Mouse (Mus musculus): ENCODE data around the gene Crip3. TPM values are rescaled to one million over a fixed set of nuclear protein-coding genes. Genes with fewer than 3 reads are reported as not detected.

Gene Crip3
- 1.2 TPM for polyA plus RNA-seq (2014; fragmentation: Illumina TruSeq; extraction: RNeasy Lipid Tissue Mini Kit (QIAGEN cat#74804); ENCODE audit: low read depth, low replicate concordance)

DNA sequence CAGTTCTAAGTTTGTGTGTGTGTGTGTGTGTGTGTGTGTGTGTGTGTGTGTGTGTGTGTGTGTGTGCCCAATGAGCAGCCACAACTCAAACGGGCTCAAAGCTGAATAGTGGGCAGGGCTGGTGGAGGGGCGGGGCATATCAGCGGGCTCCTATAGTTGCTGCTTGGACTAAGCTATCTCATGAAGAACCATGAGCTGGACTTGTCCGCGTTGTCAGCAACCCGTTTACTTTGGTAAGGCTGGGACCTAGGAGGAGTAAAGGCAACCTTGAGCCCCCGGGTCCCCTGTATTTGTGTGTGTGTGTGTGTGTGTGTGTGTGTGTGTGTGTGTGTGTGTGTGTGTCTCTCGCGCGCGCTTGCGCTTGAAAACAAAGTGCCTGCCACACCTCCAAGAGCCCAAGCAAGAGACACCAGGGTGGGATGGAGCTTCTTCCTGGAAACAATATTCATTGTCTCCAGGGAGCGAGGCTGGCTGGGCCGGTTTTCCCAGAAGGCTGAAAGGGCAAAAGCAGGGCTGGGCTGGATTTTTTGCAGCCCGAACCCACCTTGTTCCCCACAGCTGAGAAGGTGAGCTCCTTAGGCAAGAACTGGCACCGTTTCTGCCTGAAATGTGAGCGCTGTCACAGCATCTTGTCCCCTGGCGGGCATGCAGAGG lies at the start of gene Crip3:
Gene Crip3 (plus strand): TSS at position 166 of the 654 bp plus-strand sequence.

DNA sequence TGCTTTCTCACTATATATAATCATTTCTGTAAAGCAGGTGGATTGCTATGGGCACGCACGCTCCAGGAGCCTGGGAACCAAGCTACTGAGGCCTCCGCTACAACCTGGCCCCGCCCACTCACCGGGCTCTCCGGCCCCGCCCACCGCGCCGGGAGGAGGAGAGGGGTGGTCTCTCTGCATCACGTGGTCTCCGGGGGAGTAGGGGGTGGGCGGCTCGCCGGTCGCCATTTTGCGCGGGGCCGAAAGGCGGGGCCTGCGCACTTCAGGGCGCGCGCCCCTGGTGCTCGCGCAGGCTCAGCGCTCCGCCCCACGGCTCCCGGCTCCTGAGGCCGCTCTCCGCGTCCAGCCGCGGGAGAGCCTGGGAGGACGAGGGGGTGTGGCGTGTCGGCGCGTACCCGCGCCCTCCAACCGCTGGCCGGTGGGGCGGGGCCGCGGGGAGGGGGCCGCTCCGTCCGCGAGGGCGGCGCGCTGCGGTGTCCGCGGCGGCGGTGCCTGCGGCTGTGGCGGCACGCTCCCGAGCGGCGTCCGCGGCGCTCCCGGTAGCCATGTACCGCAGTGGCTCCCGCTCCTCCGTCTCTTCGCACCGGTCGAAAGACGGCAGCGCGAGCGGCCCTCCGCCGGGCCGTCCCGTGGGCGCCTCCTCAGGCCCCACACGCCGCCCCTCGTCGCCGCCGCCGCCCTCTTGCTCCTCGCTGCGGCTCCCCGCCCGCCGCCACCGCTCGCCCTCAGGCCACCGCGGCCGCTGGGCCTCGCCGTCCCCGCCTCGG lies 45.2 kb upstream of the Crip3 start, which contains the start of gene Zfp318:
Gene Zfp318 (plus strand): TSS at position 438 of the 767 bp plus-strand sequence.

DNA sequence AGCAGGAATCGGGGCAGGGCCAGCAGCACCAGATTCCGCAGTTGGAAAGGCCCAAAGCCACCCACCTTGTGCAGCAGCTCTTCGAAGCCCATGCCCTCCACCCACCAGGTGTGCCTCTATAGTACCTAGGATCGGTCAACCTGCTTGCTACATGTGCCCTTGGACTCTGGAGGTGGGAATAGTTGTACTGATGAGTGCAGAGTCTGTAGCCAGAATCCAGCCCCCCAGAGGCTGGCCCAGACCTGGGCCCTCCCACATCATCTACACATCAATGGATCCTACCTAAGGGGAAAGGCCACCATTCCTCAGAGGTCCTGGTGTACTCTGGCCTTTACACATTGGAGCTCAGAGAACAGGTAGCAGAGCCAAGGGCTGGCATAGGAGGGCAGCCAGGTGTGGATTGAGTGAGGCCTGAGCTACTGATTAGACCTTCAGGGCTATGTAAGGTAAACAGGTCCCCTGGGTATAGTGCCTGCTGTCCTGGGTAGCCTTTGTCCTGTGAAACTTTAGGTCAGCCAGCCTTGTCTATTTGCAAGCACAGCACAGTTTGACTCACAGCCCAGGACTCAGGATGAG lies 9.7 kb downstream of the Crip3 start, which contains the start of gene Slc22a7:
Gene Slc22a7 (minus strand): TSS at position 160 of the 576 bp plus-strand sequence.

Other genes starting within 250 kb of the Crip3 start
- 7.0 TPM for gene Polh, start 226.3 kb upstream of the Crip3 start, polyA plus RNA-seq (2014; fragmentation: Illumina TruSeq; extraction: RNeasy Lipid Tissue Mini Kit (QIAGEN cat#74804); ENCODE audit: low read depth, low replicate concordance)
- 38.0 TPM for gene Xpo5, start 226.1 kb upstream of the Crip3 start, polyA plus RNA-seq (2014; fragmentation: Illumina TruSeq; extraction: RNeasy Lipid Tissue Mini Kit (QIAGEN cat#74804); ENCODE audit: low read depth, low replicate concordance)
- gene Polr1c, start 180.9 kb upstream of the Crip3 start, polyA plus RNA-seq (2014; fragmentation: Illumina TruSeq; extraction: RNeasy Lipid Tissue Mini Kit (QIAGEN cat#74804); ENCODE audit: low read depth, low replicate concordance): 43.5 TPM
- 74.0 TPM for gene Yipf3, start 180.8 kb upstream of the Crip3 start, polyA plus RNA-seq (2014; fragmentation: Illumina TruSeq; extraction: RNeasy Lipid Tissue Mini Kit (QIAGEN cat#74804); ENCODE audit: low read depth, low replicate concordance)
- 2.0 TPM for gene Lrrc73, start 175.4 kb upstream of the Crip3 start, polyA plus RNA-seq (2014; fragmentation: Illumina TruSeq; extraction: RNeasy Lipid Tissue Mini Kit (QIAGEN cat#74804); ENCODE audit: low read depth, low replicate concordance)
- gene Tjap1, start 145.9 kb upstream of the Crip3 start, polyA plus RNA-seq (2014; fragmentation: Illumina TruSeq; extraction: RNeasy Lipid Tissue Mini Kit (QIAGEN cat#74804); ENCODE audit: low read depth, low replicate concordance): 23.2 TPM
- gene Dlk2, start 131.5 kb upstream of the Crip3 start, polyA plus RNA-seq (2014; fragmentation: Illumina TruSeq; extraction: RNeasy Lipid Tissue Mini Kit (QIAGEN cat#74804); ENCODE audit: low read depth, low replicate concordance): 2.8 TPM
- gene Abcc10, start 100.6 kb upstream of the Crip3 start, polyA plus RNA-seq (2014; fragmentation: Illumina TruSeq; extraction: RNeasy Lipid Tissue Mini Kit (QIAGEN cat#74804); ENCODE audit: low read depth, low replicate concordance): 6.6 TPM
- 18.1 TPM for gene Zfp318, start 45.2 kb upstream of the Crip3 start, polyA plus RNA-seq (2014; fragmentation: Illumina TruSeq; extraction: RNeasy Lipid Tissue Mini Kit (QIAGEN cat#74804); ENCODE audit: low read depth, low replicate concordance)
- not detected for gene Slc22a7, start 9.5 kb downstream of the Crip3 start, polyA plus RNA-seq (2014; fragmentation: Illumina TruSeq; extraction: RNeasy Lipid Tissue Mini Kit (QIAGEN cat#74804); ENCODE audit: low read depth, low replicate concordance)
- 2.0 TPM for gene Ttbk1, start 58.7 kb downstream of the Crip3 start, polyA plus RNA-seq (2014; fragmentation: Illumina TruSeq; extraction: RNeasy Lipid Tissue Mini Kit (QIAGEN cat#74804); ENCODE audit: low read depth, low replicate concordance)
- 4.1 TPM for gene Dnph1, start 67.8 kb downstream of the Crip3 start, polyA plus RNA-seq (2014; fragmentation: Illumina TruSeq; extraction: RNeasy Lipid Tissue Mini Kit (QIAGEN cat#74804); ENCODE audit: low read depth, low replicate concordance)
- 19.3 TPM for gene Cul9, start 117.5 kb downstream of the Crip3 start, polyA plus RNA-seq (2014; fragmentation: Illumina TruSeq; extraction: RNeasy Lipid Tissue Mini Kit (QIAGEN cat#74804); ENCODE audit: low read depth, low replicate concordance)
- gene Srf, start 127.2 kb downstream of the Crip3 start, polyA plus RNA-seq (2014; fragmentation: Illumina TruSeq; extraction: RNeasy Lipid Tissue Mini Kit (QIAGEN cat#74804); ENCODE audit: low read depth, low replicate concordance): 30.2 TPM
- 17.2 TPM for gene Ptk7, start 200.6 kb downstream of the Crip3 start, polyA plus RNA-seq (2014; fragmentation: Illumina TruSeq; extraction: RNeasy Lipid Tissue Mini Kit (QIAGEN cat#74804); ENCODE audit: low read depth, low replicate concordance)
- gene Klc4, start 217.1 kb downstream of the Crip3 start, polyA plus RNA-seq (2014; fragmentation: Illumina TruSeq; extraction: RNeasy Lipid Tissue Mini Kit (QIAGEN cat#74804); ENCODE audit: low read depth, low replicate concordance): 24.0 TPM
- 54.7 TPM for gene Mrpl2, start 217.3 kb downstream of the Crip3 start, polyA plus RNA-seq (2014; fragmentation: Illumina TruSeq; extraction: RNeasy Lipid Tissue Mini Kit (QIAGEN cat#74804); ENCODE audit: low read depth, low replicate concordance)
- gene Cul7, start 221.4 kb downstream of the Crip3 start, polyA plus RNA-seq (2014; fragmentation: Illumina TruSeq; extraction: RNeasy Lipid Tissue Mini Kit (QIAGEN cat#74804); ENCODE audit: low read depth, low replicate concordance): 36.8 TPM
- gene Rrp36, start 245.4 kb downstream of the Crip3 start, polyA plus RNA-seq (2014; fragmentation: Illumina TruSeq; extraction: RNeasy Lipid Tissue Mini Kit (QIAGEN cat#74804); ENCODE audit: low read depth, low replicate concordance): 23.4 TPM
- 127 TPM for gene Mea1, start 249.9 kb downstream of the Crip3 start, polyA plus RNA-seq (2014; fragmentation: Illumina TruSeq; extraction: RNeasy Lipid Tissue Mini Kit (QIAGEN cat#74804); ENCODE audit: low read depth, low replicate concordance)

Measured in adipose tissue, adult 10 weeks (tissue).